8 mouse cellular contexts compared by ENCODE assay signal in the genomic region with DNA sequence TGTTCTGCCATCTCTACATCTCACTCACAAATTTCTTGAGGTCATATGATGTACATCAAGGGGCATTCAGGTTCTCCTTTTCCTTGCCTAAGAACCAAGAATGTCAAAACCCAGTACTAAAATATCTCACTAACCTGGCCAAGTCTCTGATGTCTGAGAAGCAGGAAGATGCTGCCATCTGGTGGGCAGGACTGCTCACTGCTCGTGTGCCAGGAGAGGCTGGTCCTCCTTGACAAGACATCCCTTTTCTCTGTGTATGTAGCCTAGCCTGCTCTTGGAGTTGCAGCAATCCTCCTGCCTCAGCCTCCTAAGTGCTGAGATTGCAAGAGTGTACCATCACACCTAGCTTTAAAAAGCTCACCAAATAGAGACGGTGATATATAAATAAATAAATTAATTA. TPM values are rescaled to one million over a fixed set of nuclear protein-coding genes. Genes with fewer than 3 reads are reported as not detected.
DNase-seq lines count a peak whose midpoint lies in the region; ATAC-seq lines count a peak whose summit lies in the region.

No protein-coding gene starts in this region.

- no peak overlapping the region for H3K4me3 ChIP-seq in limb, embryonic 13.5 days
- no peak overlapping the region for H3K4me3 ChIP-seq in neural tube, embryonic 13.5 days

- H3K36me3 ChIP-seq in limb, embryonic 13.5 days, result peaks cover 89% of the 10 kb centered on the region
- H3K36me3 ChIP-seq in neural tube, embryonic 13.5 days, result peaks cover 87% of the 10 kb centered on the region

- WGBS in limb, embryonic 13.5 days, result 37% methylated on average over 2 of the region's 2 CpGs
- 52% methylated on average over 2 of the region's 2 CpGs for WGBS in neural tube, embryonic 13.5 days

- H3K4me1 ChIP-seq in limb, embryonic 13.5 days, result no peaks in the 10 kb centered on the region
- no peaks in the 10 kb centered on the region for H3K4me1 ChIP-seq in neural tube, embryonic 13.5 days (replicated peaks)

- no peak overlapping the region for H3K4me2 ChIP-seq in limb, embryonic 13.5 days (replicated peaks)
- no peak overlapping the region for H3K4me2 ChIP-seq in neural tube, embryonic 13.5 days

- H3K9me3 ChIP-seq in limb, embryonic 13.5 days, result no peaks in the 10 kb centered on the region
- no peaks in the 10 kb centered on the region for H3K9me3 ChIP-seq in neural tube, embryonic 13.5 days

- no peak overlapping the region for H3K27ac ChIP-seq in limb, embryonic 13.5 days
- H3K27ac ChIP-seq in neural tube, embryonic 13.5 days (replicated peaks), result no peak overlapping the region

- no peaks in the 10 kb centered on the region for H3K27me3 ChIP-seq in limb, embryonic 13.5 days
- H3K27me3 ChIP-seq in neural tube, embryonic 13.5 days, result no peaks in the 10 kb centered on the region

- no peak overlapping the region for H3K9ac ChIP-seq in limb, embryonic 13.5 days
- no peak overlapping the region for H3K9ac ChIP-seq in neural tube, embryonic 13.5 days

- 0 out of 2 replicates have a peak, but pooled peaks have one; percentile 69 for ATAC-seq in limb, embryonic 13.5 days (ENCODE audit: low FRiP score, low read depth)
- ATAC-seq in neural tube, embryonic 13.5 days (ENCODE audit: low read depth), result peak; percentile 50; the same call in 1 of the 2 replicates

- DNase-seq in 416B (ENCODE audit: low read depth) (peak; percentile 78), MN1 (ENCODE audit: low spot score) (peak; percentile 75)
- DNase-seq in cerebellum, adult 8-10 months, result peak; percentile 84
- peak; percentile 37 to 73 for DNase-seq in frontal cortex, postnatal 10 days (ENCODE audit: low spot score in 2 of 2)
- peak; percentile 43 to 76 for DNase-seq in kidney, adult 8-10 months
- peak; percentile 83 for DNase-seq in testis, postnatal 10 days (ENCODE audit: low spot score)

RNA-seq across cellular contexts. Expression of a gene that starts 11.9 kb away (rescaled TPM):
- 81.0 and 85.4 TPM in 2 replicates for polyA plus RNA-seq in limb, embryonic 13.5 days (2015; fragmentation: Nextera tagmentation; extraction: Ambion mirVana)
- polyA plus RNA-seq in neural tube, embryonic 13.5 days (2015; fragmentation: Nextera tagmentation; extraction: Ambion mirVana), result 84.1 and 98.4 TPM in 2 replicates

RNA-seq across cellular contexts. Expression of a gene that starts 12.0 kb away (rescaled TPM):
- 48.5 and 51.0 TPM in 2 replicates for polyA plus RNA-seq in limb, embryonic 13.5 days (2015; fragmentation: Nextera tagmentation; extraction: Ambion mirVana)
- 35.2 and 36.5 TPM in 2 replicates for polyA plus RNA-seq in neural tube, embryonic 13.5 days (2015; fragmentation: Nextera tagmentation; extraction: Ambion mirVana)
